Mouse (Mus musculus): ENCODE results near the gene Ccdc18.
"Not testable (repeated sequence)": the region's sequence is repeated elsewhere in the genome, so short reads cannot be mapped to it uniquely, and the experiment has no call there.

DNA sequence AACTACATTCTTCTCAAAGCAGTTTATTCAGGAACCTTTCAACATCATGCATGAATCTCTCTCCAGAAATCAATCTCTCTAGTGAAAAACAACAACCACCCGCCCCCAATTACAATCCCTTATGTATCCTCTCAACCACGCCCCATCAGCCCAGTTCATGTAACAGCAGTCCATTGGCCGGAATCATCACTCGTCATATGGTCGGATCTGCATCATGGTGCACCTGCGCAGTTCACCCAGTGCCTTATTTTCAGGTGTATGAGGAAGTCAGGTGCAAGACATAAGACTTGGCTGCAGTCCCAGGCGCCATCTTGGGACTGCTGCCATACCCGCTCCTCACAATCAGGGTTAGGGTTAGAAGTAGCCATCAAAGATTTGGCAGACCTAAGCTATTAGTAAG lies 39.9 kb upstream of the Ccdc18 start:
- TF ChIP-seq POLR2A (IDR thresholded peaks at IDR 0.05; ENCODE audit: low read depth, low read length); CTCF (IDR thresholded peaks at IDR 0.05; ENCODE audit: borderline replicate concordance, insufficient read depth, low read length): not testable (repeated sequence)
